Mouse (Mus musculus) cerebellum, postnatal 4 days (tissue): ENCODE measurements at regions not wholly inside any gene's neighbourhood (a gene's known extent, or its start where the extent isn't known, plus 50 kb on each side); places are given as distances from the start of the nearest gene placed in this dataset.

Source experiments
- DNase-seq, 2 experiments: peaks; one replicate each; pipeline ENCODE4 v3.0.0; 2022; ENCODE audit warnings: low spot score in 2 of 2, mixed read lengths in 1 of 2

GRCm38 (mm10) chr1:56453756-56454155 lies 183.5 kb downstream of the Hsfy2 start:
- DNase-seq: no peak

GRCm38 (mm10) chr1:56442835-56443234 lies 194.4 kb downstream of the Hsfy2 start:
- DNase-seq: no peak

GRCm38 (mm10) chr1:56406786-56407185 lies 230.4 kb downstream of the Hsfy2 start:
- DNase-seq: no peak

GRCm38 (mm10) chr1:56403351-56403750 lies 233.9 kb downstream of the Hsfy2 start:
- DNase-seq: no peak

GRCm38 (mm10) chr1:56395832-56396231 lies 241.4 kb downstream of the Hsfy2 start:
- no peak for DNase-seq

- no peak for DNase-seq
These were observed 250.1 kb downstream of the Hsfy2 start for GRCm38 (mm10) chr1:56387086-56387485.

GRCm38 (mm10) chr1:56366319-56366718 lies 270.9 kb downstream of the Hsfy2 start:
- no peak for DNase-seq

- DNase-seq: no peak
These were observed 276.4 kb downstream of the Hsfy2 start for GRCm38 (mm10) chr1:56360857-56361256.

GRCm38 (mm10) chr1:56346638-56347037 lies 290.6 kb downstream of the Hsfy2 start:
- no peak for DNase-seq

- no peak for DNase-seq
These were observed 292.3 kb downstream of the Hsfy2 start for GRCm38 (mm10) chr1:56344952-56345351.

- no peak for DNase-seq
These were observed 309.9 kb downstream of the Hsfy2 start for GRCm38 (mm10) chr1:56327381-56327780.

- no peak for DNase-seq
These were observed 328.6 kb downstream of the Hsfy2 start for GRCm38 (mm10) chr1:56308586-56308985.

GRCm38 (mm10) chr1:56294391-56294790 lies 342.8 kb downstream of the Hsfy2 start:
- DNase-seq: no peak

- peak in 1 of 2 experiments; percentile 30 for DNase-seq
These were observed 347.5 kb downstream of the Hsfy2 start for GRCm38 (mm10) chr1:56289748-56290147.

- DNase-seq: no peak
These were observed 350.7 kb downstream of the Hsfy2 start for GRCm38 (mm10) chr1:56286386-56287045.

- DNase-seq: no peak
These were observed 375.5 kb downstream of the Hsfy2 start for GRCm38 (mm10) chr1:56261708-56262107.

- DNase-seq: no peak
These were observed 376.5 kb downstream of the Hsfy2 start for GRCm38 (mm10) chr1:56260759-56261158.

- DNase-seq: no peak
These were observed 380.3 kb downstream of the Hsfy2 start for GRCm38 (mm10) chr1:56256839-56257490.

GRCm38 (mm10) chr1:56239686-56240085 lies 397.5 kb downstream of the Hsfy2 start:
- DNase-seq: no peak

GRCm38 (mm10) chr1:56226314-56227008 lies 410.8 kb downstream of the Hsfy2 start:
- no peak for DNase-seq

- no peak for DNase-seq
These were observed 417.5 kb downstream of the Hsfy2 start for GRCm38 (mm10) chr1:56219700-56220099.

GRCm38 (mm10) chr1:56210712-56211371 lies 426.4 kb downstream of the Hsfy2 start:
- no peak for DNase-seq
